Mouse (Mus musculus): ENCODE results near the gene Slc31a2.

The Slc31a2 gene

GRCm38 (mm10) chr4:62281319-62281718 is 19.0 kb downstream of the Slc31a2 start:
- no peak for DNase-seq (ENCODE audit: low spot score)

GRCm38 (mm10) chr4:62282969-62283368 is 20.6 kb downstream of the Slc31a2 start:
- no peak for DNase-seq (ENCODE audit: low spot score)

- DNase-seq (ENCODE audit: low spot score) = no peak
Observed at GRCm38 (mm10) chr4:62285576-62285975, 23.2 kb downstream of the Slc31a2 start.

GRCm38 (mm10) chr4:62286257-62286991 is 24.1 kb downstream of the Slc31a2 start:
- DNase-seq (ENCODE audit: low spot score) = peak; percentile 59

GRCm38 (mm10) chr4:62286992-62287900 is 24.9 kb downstream of the Slc31a2 start:
- DNase-seq (ENCODE audit: low spot score) = no peak

GRCm38 (mm10) chr4:62289226-62289625 is 26.9 kb downstream of the Slc31a2 start:
- DNase-seq (ENCODE audit: low spot score) = no peak

GRCm38 (mm10) chr4:62290816-62291505 is 28.6 kb downstream of the Slc31a2 start:
- no peak for DNase-seq (ENCODE audit: low spot score)

- no peak for DNase-seq (ENCODE audit: low spot score)
Observed at GRCm38 (mm10) chr4:62292461-62293180, 30.3 kb downstream of the Slc31a2 start.

GRCm38 (mm10) chr4:62293219-62293861 is 31.0 kb downstream of the Slc31a2 start:
- DNase-seq (ENCODE audit: low spot score) = no peak

GRCm38 (mm10) chr4:62294741-62295140 is 32.4 kb downstream of the Slc31a2 start:
- no peak for DNase-seq (ENCODE audit: low spot score)

GRCm38 (mm10) chr4:62297280-62298130 is 35.1 kb downstream of the Slc31a2 start:
- no peak for DNase-seq (ENCODE audit: low spot score)

GRCm38 (mm10) chr4:62300001-62300400 is 37.6 kb downstream of the Slc31a2 start:
- DNase-seq (ENCODE audit: low spot score) = no peak

- DNase-seq (ENCODE audit: low spot score) = no peak
Observed at GRCm38 (mm10) chr4:62302795-62303194, 40.4 kb downstream of the Slc31a2 start.

- DNase-seq (ENCODE audit: low spot score) = no peak
Observed at GRCm38 (mm10) chr4:62303288-62303687, 40.9 kb downstream of the Slc31a2 start.

GRCm38 (mm10) chr4:62306301-62306700 is 43.9 kb downstream of the Slc31a2 start:
- DNase-seq (ENCODE audit: low spot score) = no peak

- no peak for DNase-seq (ENCODE audit: low spot score)
Observed at GRCm38 (mm10) chr4:62306840-62307239, 44.5 kb downstream of the Slc31a2 start.

- no peak for DNase-seq (ENCODE audit: low spot score)
Observed at GRCm38 (mm10) chr4:62308406-62308805, 46.0 kb downstream of the Slc31a2 start.

GRCm38 (mm10) chr4:62312821-62313220 is 50.5 kb downstream of the Slc31a2 start:
- no peak for DNase-seq (ENCODE audit: low spot score)

- DNase-seq (ENCODE audit: low spot score) = no peak
Observed at GRCm38 (mm10) chr4:62313641-62314211, 51.4 kb downstream of the Slc31a2 start.

- no peak for DNase-seq (ENCODE audit: low spot score)
Observed at GRCm38 (mm10) chr4:62314516-62314915, 52.2 kb downstream of the Slc31a2 start.
